Mouse (Mus musculus) thymus, postnatal 14 days (tissue): ENCODE measurements at regions not wholly inside any gene's neighbourhood (a gene's known extent, or its start where the extent isn't known, plus 50 kb on each side); places are given as distances from the start of the nearest gene placed in this dataset.

Source experiments
- DNase-seq: peaks from one replicate; pipeline ENCODE4 v3.0.0; 2021

- DNase-seq: no peak
These were observed 55.1 kb upstream of the Gpc1 start for GRCm38 (mm10) chr1:92776353-92776752.

DNA sequence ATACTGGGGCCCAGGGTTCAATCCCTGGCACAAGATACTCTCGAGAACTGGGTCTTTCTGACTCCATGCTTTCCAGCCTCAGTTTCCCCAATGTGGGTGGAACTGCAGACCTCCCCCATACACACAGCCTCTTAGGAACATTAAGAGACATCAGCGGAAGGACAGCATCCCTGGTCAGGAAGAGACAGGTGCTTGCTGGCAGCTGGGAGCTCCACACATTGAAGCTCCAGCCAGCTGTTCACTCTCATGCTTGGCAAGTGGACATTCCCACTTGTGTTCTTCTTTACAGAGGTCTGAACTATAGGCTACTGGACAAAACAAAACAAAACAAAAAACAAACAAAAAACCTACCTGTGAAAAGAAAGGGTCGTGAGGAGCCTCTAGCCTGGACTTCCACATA is 55.5 kb upstream of the Gpc1 start:
- DNase-seq: no peak

GRCm38 (mm10) chr1:92774743-92775692 is 56.4 kb upstream of the Gpc1 start:
- DNase-seq: no peak

- no peak for DNase-seq
These were observed 57.4 kb upstream of the Gpc1 start for GRCm38 (mm10) chr1:92774006-92774405.

- no peak for DNase-seq
These were observed 58.7 kb upstream of the Gpc1 start for GRCm38 (mm10) chr1:92772784-92773113.

DNA sequence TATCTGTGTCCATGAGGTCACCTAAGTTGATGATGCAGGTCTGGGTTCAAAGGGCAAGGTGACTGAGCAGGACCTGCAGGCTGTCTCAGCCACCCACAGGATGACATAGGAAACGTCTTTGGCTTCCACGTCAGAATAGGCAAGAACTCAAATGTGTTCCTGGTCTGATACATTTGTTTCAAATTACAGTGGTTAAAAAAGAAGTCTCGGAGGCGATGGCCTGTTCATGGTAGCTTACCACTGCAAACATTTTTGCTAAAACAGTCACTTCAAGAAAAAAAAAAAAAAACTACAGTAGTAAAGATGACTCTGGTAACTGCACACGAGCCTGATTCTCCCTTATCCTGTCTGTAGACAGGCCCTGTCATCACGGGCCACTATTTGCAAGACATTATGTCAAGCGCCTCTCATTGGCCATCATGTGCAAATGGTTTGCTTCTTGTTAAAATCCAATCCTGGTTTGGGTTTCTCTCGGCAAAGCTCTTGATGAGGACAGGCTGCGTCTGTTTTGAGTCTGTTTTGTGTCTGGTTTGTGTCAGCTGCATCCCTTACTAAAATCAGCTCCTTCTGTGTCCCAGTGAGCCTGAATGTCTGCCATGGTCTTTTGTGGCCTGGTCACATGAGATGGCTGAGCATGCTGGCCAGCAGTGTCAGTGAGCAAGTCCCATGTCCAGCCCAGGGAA is 59.2 kb upstream of the Gpc1 start:
- DNase-seq: no peak

- no peak for DNase-seq
These were observed 61.7 kb upstream of the Gpc1 start for GRCm38 (mm10) chr1:92769696-92770095.

DNA sequence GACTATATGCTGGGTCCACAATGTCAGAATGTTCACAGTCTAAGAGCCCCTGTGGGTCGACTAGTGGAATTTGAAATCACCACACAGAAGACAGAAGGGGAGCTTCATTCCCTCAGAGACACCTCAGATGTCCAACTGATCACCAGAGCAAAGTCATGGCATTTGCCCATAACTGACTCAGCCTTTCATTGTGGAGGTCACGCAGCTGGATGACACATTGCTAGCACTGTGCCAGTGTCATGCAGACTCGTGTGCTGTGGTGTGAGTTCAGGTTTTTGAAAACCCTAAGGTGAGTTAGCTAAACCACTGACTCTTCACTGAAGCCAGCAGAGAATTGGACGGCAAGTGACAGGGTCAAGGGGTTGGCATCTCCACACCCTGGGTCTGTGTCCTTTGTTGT is 62.3 kb upstream of the Gpc1 start:
- no peak for DNase-seq

DNA sequence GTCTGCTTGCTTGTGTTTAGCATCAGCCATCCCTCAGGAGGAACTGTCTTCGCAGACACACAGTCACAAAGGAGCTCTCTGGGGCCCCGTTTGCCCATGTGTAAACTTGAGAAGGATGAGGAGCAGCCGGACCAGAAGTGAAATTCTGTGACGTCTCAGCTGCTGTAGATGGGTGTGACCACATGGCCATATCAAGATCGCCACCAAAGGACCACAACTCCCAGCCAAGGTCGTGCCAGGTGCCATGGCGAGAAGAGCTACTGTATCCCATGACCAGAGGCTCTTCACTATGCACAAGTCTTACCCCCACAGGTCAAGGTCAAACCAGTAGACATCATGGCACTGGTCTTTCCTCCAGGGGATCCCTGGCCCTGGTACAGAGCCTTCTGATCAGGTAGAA is 64.9 kb upstream of the Gpc1 start:
- DNase-seq: no peak

DNA sequence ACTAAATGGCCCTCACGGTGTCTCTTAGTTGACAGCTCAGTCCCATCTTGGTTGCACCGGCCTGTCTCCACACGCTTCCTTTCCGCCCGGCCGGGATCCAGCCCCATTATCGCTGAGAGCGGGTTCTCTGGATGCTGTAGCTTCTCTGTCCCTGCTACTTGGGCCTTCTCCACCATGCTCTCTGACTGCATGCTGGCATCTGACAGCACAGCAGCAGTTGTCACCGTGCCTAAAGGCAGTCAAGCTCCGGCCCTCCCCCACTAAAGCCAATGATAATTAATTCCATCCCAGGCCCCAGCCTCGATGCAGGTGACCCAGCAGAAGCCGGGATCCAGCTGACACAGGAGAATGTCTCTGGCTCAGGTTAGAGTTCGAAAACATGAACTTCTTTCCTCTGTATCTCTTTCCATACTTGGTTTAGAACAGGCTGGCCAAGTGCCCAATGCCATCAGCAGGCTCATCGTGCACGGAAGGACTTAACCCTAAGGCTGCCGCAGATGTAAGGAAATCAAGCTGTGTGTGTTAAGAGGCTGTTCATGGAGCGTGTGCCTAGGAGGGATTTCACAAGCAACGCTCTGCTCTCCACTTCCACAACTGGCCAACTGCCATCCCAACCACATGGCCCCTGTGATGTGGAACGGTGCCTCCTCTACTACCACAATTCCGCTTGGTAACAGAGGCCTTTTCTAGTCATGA is 76.5 kb upstream of the Gpc1 start:
- DNase-seq: no peak

GRCm38 (mm10) chr1:92751700-92752136 is 79.7 kb upstream of the Gpc1 start:
- no peak for DNase-seq

DNA sequence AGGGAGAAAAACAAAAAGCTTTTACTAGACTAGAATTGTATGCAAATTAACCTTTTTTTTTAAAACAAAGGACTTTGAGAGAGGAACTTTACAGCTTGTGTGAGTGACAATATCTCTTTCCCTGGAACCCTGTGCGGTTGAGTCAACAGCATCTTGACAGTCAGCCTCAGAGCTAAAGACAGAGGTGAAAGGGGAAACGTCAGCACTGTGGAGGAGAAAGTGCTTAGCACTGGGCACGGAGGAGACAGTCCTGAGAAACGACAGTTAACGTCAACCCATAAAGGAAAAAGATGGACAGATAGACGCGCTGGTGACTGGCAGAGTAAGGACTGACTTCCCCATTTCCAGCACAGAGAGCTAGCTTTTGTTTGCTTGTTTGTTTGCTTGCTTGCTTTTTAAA is 82.0 kb upstream of the Gpc1 start:
- no peak for DNase-seq

DNA sequence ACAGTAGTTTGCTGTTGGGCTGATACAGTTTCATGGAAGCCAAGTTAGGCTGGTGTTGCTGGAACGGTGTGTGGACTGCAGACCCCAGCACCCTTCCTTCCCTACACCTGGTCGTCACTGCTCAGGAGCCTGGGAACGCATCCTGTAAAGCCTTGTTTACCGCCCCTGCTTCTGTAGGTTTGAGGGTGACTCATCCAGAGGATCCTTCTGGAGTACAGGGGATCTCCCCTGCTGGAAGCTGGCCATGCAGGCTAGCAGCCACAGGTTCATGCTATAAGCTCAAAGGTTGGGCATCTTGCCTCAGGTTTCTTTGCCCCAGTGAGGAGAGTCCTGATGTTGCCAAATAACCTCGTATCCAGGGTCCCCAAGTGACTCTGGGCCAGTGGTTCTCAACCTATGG is 86.2 kb upstream of the Gpc1 start:
- no peak for DNase-seq

DNA sequence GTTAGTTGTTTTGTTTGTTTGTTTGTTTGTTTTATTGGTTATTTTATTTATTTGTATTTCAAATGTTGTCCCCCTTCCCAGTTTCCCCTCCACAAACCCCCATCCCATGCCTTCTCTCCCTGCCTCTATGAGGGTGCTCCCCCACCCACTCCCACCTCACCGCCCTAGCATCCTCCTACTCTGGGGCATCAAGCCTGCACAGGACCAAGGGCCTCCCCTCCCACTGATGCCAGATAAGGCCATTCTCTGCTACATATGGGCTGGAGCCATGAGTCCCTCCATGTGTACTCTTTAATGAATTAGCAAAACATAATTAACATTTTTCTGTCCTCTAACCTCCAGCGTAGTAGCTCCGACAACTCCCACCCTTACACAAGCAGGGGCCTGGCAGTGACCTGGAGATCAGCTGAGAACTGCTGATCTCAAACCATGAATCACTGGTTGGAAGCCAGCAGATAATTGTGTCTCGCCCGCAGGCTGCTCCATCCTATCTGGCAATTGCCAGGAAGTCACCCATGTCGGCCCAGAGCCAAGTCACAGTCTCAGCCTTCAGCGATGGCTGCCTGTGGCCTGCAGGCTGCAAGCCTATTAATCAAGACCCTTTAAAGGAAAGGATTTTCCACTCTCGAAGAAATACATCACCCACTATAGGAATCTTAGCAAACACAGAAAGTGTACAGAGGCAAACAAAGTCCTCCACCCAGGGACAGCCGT is 86.8 kb upstream of the Gpc1 start:
- DNase-seq: no peak

GRCm38 (mm10) chr1:92742881-92743621 is 88.4 kb upstream of the Gpc1 start:
- no peak for DNase-seq

- no peak for DNase-seq
These were observed 89.1 kb upstream of the Gpc1 start for GRCm38 (mm10) chr1:92742300-92742699.

DNA sequence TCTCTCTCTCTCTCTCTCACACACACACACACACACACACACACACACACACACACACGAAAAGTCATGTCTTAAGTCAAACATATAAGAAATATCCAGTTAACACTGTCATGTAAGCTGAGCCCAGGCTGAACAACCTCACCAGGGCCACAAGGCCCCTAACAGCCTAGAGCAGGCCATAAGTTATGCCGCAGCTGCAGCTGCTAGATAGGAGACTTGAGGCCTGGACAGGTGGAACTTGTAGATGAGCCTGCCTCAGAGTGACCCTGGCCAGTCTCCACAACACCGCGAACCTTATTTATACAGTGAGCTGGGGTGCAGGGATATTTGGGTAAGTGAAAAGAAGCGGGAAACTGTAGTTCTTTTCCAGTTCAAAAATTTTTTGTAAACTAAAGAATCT is 90.4 kb upstream of the Gpc1 start:
- no peak for DNase-seq

- no peak for DNase-seq
These were observed 89.1 kb upstream of the Otos start for GRCm38 (mm10) chr1:92737600-92738197.

DNA sequence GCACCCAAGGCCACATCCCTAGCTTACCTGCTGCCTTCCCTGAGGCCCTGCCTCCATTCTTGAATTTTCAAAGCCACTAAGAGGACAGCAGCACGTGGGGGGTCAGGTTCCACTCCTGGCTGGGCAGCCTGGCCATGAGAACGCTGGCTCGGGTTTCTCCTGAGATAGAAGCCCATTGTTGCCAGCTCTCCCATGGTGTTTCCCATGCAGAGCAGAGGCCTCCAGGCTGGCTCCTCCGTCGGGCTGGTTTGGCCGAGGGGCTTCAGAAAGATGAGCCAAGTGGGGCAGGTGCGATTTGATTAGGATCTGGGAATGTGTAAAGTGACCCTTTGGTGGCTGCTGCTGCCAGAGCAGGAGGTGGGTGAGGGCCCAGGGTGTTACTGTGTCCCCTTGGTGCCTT is 87.8 kb upstream of the Otos start:
- no peak for DNase-seq

- no peak for DNase-seq
These were observed 85.1 kb upstream of the Otos start for GRCm38 (mm10) chr1:92733732-92734131.

DNA sequence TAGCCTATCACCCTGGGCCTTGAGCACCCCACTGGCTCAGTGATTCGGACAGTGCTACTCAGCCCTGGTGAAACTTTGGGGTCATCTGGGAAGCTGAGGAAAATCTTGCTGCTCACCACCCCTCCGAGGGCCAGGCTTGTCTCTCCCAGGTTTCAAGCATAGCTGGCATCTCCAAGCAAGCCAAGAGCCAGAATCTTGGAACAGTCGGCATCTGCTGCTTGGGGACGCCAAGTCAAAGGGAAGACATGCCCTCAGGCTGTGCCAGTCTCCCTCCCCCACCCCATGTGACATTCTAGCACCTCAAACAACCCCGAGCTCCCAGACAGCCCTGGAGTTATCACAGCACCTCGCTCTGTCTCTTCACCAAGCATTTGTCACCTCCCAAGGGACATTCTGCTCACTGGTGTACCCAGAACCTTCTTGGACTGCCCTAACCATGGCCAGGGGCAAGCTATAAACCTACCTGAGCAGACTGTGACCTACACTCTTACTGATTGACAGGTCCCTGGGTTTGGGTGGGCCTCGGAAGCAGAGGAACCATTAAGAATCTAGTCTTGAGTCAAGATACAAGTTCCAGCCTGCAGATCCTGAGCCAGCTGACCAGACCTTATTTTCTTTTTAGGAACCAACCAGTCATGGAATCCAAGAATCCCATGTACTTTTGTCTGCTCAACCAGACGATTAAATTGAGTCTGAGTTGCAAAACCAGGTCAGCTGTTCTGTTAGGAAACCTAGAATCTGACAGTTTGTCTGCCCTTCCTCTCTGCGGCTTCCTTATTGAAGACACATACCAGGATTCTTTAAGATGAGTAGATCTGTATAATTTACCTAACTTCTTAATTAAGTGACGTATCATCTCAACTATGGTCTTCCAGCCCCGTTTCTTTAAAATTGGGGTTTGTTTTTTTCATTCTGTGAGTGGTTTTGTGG is 83.0 kb upstream of the Otos start:
- DNase-seq: no peak
